Mouse (Mus musculus) E14TG2a.4 (cell line): ENCODE measurements around the gene Espn.

Experiments
- H3K27me3 ChIP-seq: 2 replicates; pipeline ENCODE4 v1.6.1; 2014; ENCODE audit warnings: low read length, control low read depth; ENCODE audit not compliant: insufficient read depth
- H3K36me3 ChIP-seq: 2 replicates; pipeline ENCODE4 v1.6.1; 2014; ENCODE audit warnings: low read length, control low read depth; ENCODE audit not compliant: insufficient read depth
- H3K4me1 ChIP-seq: replicated peaks from 2 replicates; pipeline ENCODE4 v1.6.1; 2014; ENCODE audit warnings: low read depth, low read length, control low read depth
- H3K4me3 ChIP-seq: replicated peaks from 2 replicates; pipeline ENCODE4 v1.5.1; 2014; ENCODE audit warnings: mild to moderate bottlenecking, low read length
- H3K9me3 ChIP-seq: 2 replicates; pipeline ENCODE4 v1.6.1; 2014; ENCODE audit warnings: low read length, control low read depth
- CTCF ChIP-seq: conservative IDR thresholded peaks from 2 replicates; pipeline ENCODE4 v1.5.1; 2014; ENCODE audit warnings: low read length
- NANOG ChIP-seq: IDR thresholded peaks from 2 replicates; pipeline ENCODE4 v1.6.1; 2014; ENCODE audit warnings: borderline replicate concordance, low read length, mixed read lengths
- POU5F1 ChIP-seq: IDR thresholded peaks from 2 replicates; pipeline ENCODE4 v1.6.1; 2014; ENCODE audit warnings: low read length, borderline replicate concordance

The Espn gene

DNA sequence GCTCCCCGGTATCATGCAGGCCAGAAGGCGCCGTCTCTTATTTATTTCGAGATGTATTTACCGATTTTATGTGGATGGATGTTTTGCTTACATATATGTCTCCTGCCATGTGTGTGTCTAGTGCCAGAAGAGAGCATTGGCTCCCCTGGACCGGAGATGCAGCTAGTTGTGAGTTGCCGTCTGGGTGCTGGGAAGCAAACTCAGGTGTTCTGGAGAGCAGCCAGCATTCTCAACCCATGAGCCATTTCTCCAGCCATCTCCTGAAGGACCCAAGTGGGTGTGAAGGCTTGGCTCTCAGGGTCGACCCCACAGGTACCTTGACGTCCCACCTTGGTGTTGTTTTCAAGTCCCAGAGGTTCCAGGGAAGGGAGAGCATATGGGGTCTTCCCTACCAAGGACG, 30.0 kb upstream of the Espn start:
- Histone ChIP-seq H3K27me3 (peaks cover 21% of the 10 kb centered on the region), H3K36me3 (peaks cover 48% of the 10 kb centered on the region), H3K9me3 (no peaks in the 10 kb centered on the region), H3K4me3 (no peak overlapping the region), H3K4me1 (peaks cover 68% of the 10 kb centered on the region)
- TF ChIP-seq NANOG (no peak), POU5F1 (no peak), CTCF (no peak)

- Histone ChIP-seq H3K9me3 (no peaks in the 10 kb centered on the region), H3K4me3 (0 out of 2 replicates have a peak overlapping the region, but pooled peaks have one; percentile 94), H3K27me3 (peaks cover 38% of the 10 kb centered on the region), H3K4me1 (peaks cover 56% of the 10 kb centered on the region), H3K36me3 (peaks cover 48% of the 10 kb centered on the region)
- TF ChIP-seq POU5F1 (no peak), NANOG (no peak), CTCF (no peak)
Measured at GRCm38 (mm10) chr4:152179946-152180660, 27.9 kb upstream of the Espn start.

- H3K9me3 ChIP-seq = no peaks in the 10 kb centered on the region
- peaks cover 45% of the 10 kb centered on the region for H3K36me3 ChIP-seq
- peaks cover 46% of the 10 kb centered on the region for H3K4me1 ChIP-seq
- TF ChIP-seq POU5F1 (no peak), NANOG (no peak), CTCF (no peak)
- H3K4me3 ChIP-seq = peak overlapping the region; percentile 94
- H3K27me3 ChIP-seq = peaks cover 41% of the 10 kb centered on the region
Measured at GRCm38 (mm10) chr4:152178916-152179705, 26.9 kb upstream of the Espn start.

DNA sequence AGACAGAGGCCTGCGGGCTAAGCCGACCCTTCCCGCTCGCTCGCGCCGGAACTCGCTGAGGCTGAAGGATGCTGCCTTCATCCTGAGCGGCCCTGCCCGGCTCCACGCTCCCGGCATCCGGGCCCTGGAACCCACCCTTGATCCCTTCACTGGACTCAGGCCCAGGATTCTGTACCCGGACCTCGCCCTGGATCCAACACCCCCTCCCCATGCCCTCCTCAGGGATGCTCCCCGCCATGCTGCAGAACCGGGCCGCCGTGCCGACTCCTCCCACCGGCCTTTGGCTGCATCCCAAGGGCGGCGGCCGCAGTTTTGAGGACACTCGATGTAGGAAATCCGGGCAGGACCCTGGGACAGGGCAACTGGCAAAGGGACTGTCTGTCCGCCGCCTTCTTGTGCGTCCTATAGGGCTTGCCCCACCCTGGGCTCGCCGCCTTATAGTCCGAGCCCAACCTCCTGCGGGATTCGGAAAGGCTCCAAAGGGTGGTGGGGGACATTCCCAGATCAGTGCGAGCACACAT, 26.2 kb upstream of the Espn start:
- H3K4me3 ChIP-seq = peak overlapping the region; percentile 94
- H3K4me1 ChIP-seq = peaks cover 39% of the 10 kb centered on the region
- TF ChIP-seq POU5F1 (no peak), NANOG (no peak), CTCF (no peak)
- peaks cover 2% of the 10 kb centered on the region for H3K9me3 ChIP-seq
- peaks cover 41% of the 10 kb centered on the region for H3K27me3 ChIP-seq
- H3K36me3 ChIP-seq = peaks cover 38% of the 10 kb centered on the region

DNA sequence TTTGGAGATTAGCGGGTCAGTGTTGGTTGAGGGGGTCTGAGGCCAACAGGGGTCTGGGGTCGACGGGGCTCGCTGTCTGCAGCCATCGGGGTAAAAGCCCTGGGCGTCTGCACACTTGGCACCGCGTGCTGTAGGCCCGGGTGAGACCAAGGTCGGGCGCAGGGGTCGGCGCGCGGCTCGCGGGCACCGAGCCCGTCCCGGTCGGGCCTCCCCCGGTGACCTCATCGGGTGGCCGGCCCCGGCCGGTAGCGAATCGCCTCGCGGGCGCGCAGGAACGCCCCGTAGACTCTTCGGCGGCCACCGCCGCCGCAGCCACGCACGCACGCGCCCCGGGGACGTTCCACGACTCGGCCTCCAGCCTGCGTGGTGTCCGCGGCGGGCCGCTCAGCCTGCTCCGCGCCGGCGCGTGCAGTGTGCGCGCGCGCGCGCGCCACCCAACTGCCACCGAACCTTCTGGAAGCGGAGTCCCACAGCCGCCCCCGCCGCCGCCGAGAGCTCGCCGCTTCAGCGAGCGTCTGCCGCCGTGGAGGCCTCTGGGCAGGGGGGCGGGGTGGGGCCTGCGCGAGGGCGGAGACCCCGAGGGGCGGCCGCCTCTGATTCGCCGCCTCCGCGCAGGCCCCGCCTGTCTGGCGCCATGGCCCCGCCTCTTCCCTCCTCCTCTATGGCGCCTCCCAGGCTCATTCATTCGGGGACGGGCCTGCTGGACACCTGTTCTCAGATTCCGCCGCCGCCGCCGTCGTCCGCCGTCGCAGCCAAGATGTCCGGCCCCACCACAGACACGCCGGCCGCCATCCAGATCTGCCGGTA, 25.6 kb upstream of the Espn start, which contains the start of gene Acot7:
Gene Acot7 (plus strand): TSS at position 598 of the 807 bp plus-strand sequence.
- H3K4me1 ChIP-seq = peaks cover 41% of the 10 kb centered on the region
- H3K9me3 ChIP-seq = peaks cover 6% of the 10 kb centered on the region
- TF ChIP-seq NANOG = no peak
- TF ChIP-seq POU5F1 = no peak
- TF ChIP-seq CTCF = no peak
- peak within 1 kb of the TSS; percentile 94 for H3K4me3 ChIP-seq
- H3K36me3 ChIP-seq = peaks cover 34% of the 10 kb centered on the region
- H3K27me3 ChIP-seq = peaks cover 41% of the 10 kb centered on the region

GRCm38 (mm10) chr4:152177174-152177536, 25.0 kb upstream of the Espn start:
- Histone ChIP-seq H3K27me3 (peaks cover 41% of the 10 kb centered on the region), H3K4me1 (peaks cover 42% of the 10 kb centered on the region), H3K36me3 (peaks cover 28% of the 10 kb centered on the region), H3K4me3 (peak overlapping the region; percentile 94), H3K9me3 (peaks cover 6% of the 10 kb centered on the region)
- no peak for TF ChIP-seq CTCF
- TF ChIP-seq NANOG = no peak
- TF ChIP-seq POU5F1 = no peak

GRCm38 (mm10) chr4:152176638-152177037, 24.5 kb upstream of the Espn start:
- H3K36me3 ChIP-seq = peaks cover 25% of the 10 kb centered on the region
- peaks cover 41% of the 10 kb centered on the region for H3K27me3 ChIP-seq
- no peak overlapping the region for H3K4me3 ChIP-seq
- peaks cover 6% of the 10 kb centered on the region for H3K9me3 ChIP-seq
- peaks cover 38% of the 10 kb centered on the region for H3K4me1 ChIP-seq
- no peak for TF ChIP-seq POU5F1
- TF ChIP-seq CTCF = no peak

GRCm38 (mm10) chr4:152173956-152174355, 21.8 kb upstream of the Espn start:
- Histone ChIP-seq H3K9me3 (peaks cover 6% of the 10 kb centered on the region), H3K4me1 (peaks cover 43% of the 10 kb centered on the region), H3K4me3 (no peak overlapping the region), H3K36me3 (no peaks in the 10 kb centered on the region), H3K27me3 (peaks cover 27% of the 10 kb centered on the region)
- TF ChIP-seq POU5F1 = no peak
- TF ChIP-seq NANOG = no peak
- TF ChIP-seq CTCF = no peak
